Mouse (Mus musculus) limb, embryonic 14.5 days (tissue): Measurements from ENCODE around the gene Ccdc92b. TPM values are rescaled to one million over a fixed set of nuclear protein-coding genes. Genes with fewer than 3 reads are reported as not detected.
A peak's percentile ranks its signal among the peaks of the same experiment; 100 is the strongest.
"Not testable (repeated sequence)": the region's sequence is repeated elsewhere in the genome, so short reads cannot be mapped to it uniquely, and the experiment has no call there.

Source experiments
- ATAC-seq: fragments of 200-750 bp; cut with Nextera tagmentation; 2 replicates; pipeline ENCODE4 v1.8.0; 2017; ENCODE audit warnings: low read depth, moderate number of reproducible peaks, moderate TSS enrichment; ENCODE audit not compliant: low FRiP score
- DNase-seq: peaks from one replicate; pipeline ENCODE4 v3.0.0-alpha.2; 2015; ENCODE audit warnings: low spot score
- H3K27ac ChIP-seq: fragments of 300-500 bp; sonication (generic); replicated peaks from 2 replicates; pipeline ENCODE4 v1.5.1; 2014; ENCODE audit warnings: low read depth, mild to moderate bottlenecking, low read length, moderate library complexity, mixed read lengths
- H3K27me3 ChIP-seq: fragments of 300-500 bp; sonication (generic); 2 replicates; pipeline ENCODE4 v1.6.1; 2014; ENCODE audit warnings: low read length, mixed read lengths; ENCODE audit not compliant: control insufficient read depth, insufficient read depth
- H3K36me3 ChIP-seq: fragments of 300-500 bp; sonication (generic); 2 replicates; pipeline ENCODE4 v1.6.1; 2014; ENCODE audit warnings: mild to moderate bottlenecking, low read length, moderate library complexity, mixed read lengths; ENCODE audit not compliant: control insufficient read depth, insufficient read depth
- H3K4me1 ChIP-seq: fragments of 300-500 bp; sonication (generic); 2 replicates; pipeline ENCODE4 v1.6.1; 2014; ENCODE audit warnings: antibody characterized with exemption, low read length, mixed read lengths; ENCODE audit not compliant: control insufficient read depth, insufficient read depth
- H3K4me2 ChIP-seq: fragments of 300-500 bp; sonication (generic); replicated peaks from 2 replicates; pipeline ENCODE4 v1.6.1; 2014; ENCODE audit warnings: low read depth, mild to moderate bottlenecking, low read length, moderate library complexity; ENCODE audit not compliant: severe bottlenecking
- H3K4me3 ChIP-seq: fragments of 300-500 bp; sonication (generic); replicated peaks from 2 replicates; pipeline ENCODE4 v1.5.1; 2014; ENCODE audit warnings: low read length
- H3K9ac ChIP-seq: fragments of 300-500 bp; sonication (generic); 2 replicates; pipeline ENCODE4 v1.6.1; 2014; ENCODE audit warnings: mild to moderate bottlenecking, low read depth, low read length, moderate library complexity; ENCODE audit not compliant: severe bottlenecking
- H3K9me3 ChIP-seq: fragments of 300-500 bp; sonication (generic); 2 replicates; pipeline ENCODE4 v1.6.1; 2016; ENCODE audit warnings: low read length; ENCODE audit not compliant: control insufficient read depth
- POLR2A ChIP-seq: fragments of 200-500 bp; IDR thresholded peaks from 2 replicates; pipeline ENCODE4 v1.8.0; 2012; ENCODE audit warnings: inconsistent platforms, mild to moderate bottlenecking, moderate library complexity, borderline replicate concordance; ENCODE audit not compliant: insufficient read depth, insufficient read length; ENCODE audit errors: extremely low read depth
- WGBS: fragments of 180-500 bp; shearing (Covaris S2); extraction: QIAGEN DNeasy Blood & Tissue Kit; methylation state at CpG from one replicate; pipeline ENCODE4 v1.1.7; 2014; 5-methylcytosine and 5-hydroxymethylcytosine counted together
- polyA plus RNA-seq, 2 experiments: library from polyadenylated mRNA; depleted of rRNA in 1 of 2; stranded (reverse) in 1 of 2; unstranded in 1 of 2; fragments of >200 nt; fragmentation: Nextera tagmentation in 1 of 2; extraction: Ambion mirVana in 1 of 2; gene quantifications; 2 replicates each; pipeline versions ENCODE4 v1.2.1 to v1.2.3; 2012 to 2014

The Ccdc92b gene
- polyA plus RNA-seq, 2 experiments: 0.36 to 0.50 TPM

- Histone ChIP-seq H3K4me2 (no peak overlapping the region), H3K9me3 (no peaks in the 10 kb centered on the region), H3K36me3 (no peaks in the 10 kb centered on the region), H3K27ac (no peak overlapping the region), H3K4me3 (no peak overlapping the region), H3K27me3 (no peaks in the 10 kb centered on the region), H3K9ac (no peak overlapping the region), H3K4me1 (no peaks in the 10 kb centered on the region)
- 78% methylated on average over 3 of the region's 3 CpGs for WGBS
- ATAC-seq (no peak), DNase-seq (no peak)
- TF ChIP-seq POLR2A: no peak
Measured at GRCm38 (mm10) chr11:74577068-74577467, 42.3 kb upstream of the Ccdc92b start.

GRCm38 (mm10) chr11:74581333-74581732 lies 38.1 kb upstream of the Ccdc92b start:
- H3K27ac ChIP-seq, H3K4me3 ChIP-seq, DNase-seq, ATAC-seq, H3K9ac ChIP-seq, H3K4me2 ChIP-seq, H3K9me3 ChIP-seq, H3K4me1 ChIP-seq, H3K27me3 ChIP-seq, H3K36me3 ChIP-seq: not testable (repeated sequence)
- WGBS: 47% methylated on average over 4 of the region's 4 CpGs

- Histone ChIP-seq H3K4me1 (no peaks in the 10 kb centered on the region), H3K27ac (no peak overlapping the region), H3K4me2 (no peak overlapping the region), H3K4me3 (no peak overlapping the region), H3K9me3 (no peaks in the 10 kb centered on the region), H3K36me3 (no peaks in the 10 kb centered on the region), H3K9ac (no peak overlapping the region), H3K27me3 (no peaks in the 10 kb centered on the region)
- DNase-seq (no peak), ATAC-seq (no peak)
- no peak for TF ChIP-seq POLR2A
- WGBS: 64% methylated on average over 3 of the region's 3 CpGs
Measured at GRCm38 (mm10) chr11:74582464-74582863, 36.9 kb upstream of the Ccdc92b start.

- Histone ChIP-seq H3K4me3 (no peak overlapping the region), H3K27ac (no peak overlapping the region), H3K9ac (no peak overlapping the region), H3K36me3 (no peaks in the 10 kb centered on the region), H3K4me2 (no peak overlapping the region), H3K27me3 (peaks cover 12% of the 10 kb centered on the region), H3K4me1 (no peaks in the 10 kb centered on the region), H3K9me3 (no peaks in the 10 kb centered on the region)
- DNase-seq: no peak
- ATAC-seq: no peak
- TF ChIP-seq POLR2A: no peak
- 70% methylated on average over 7 of the region's 7 CpGs for WGBS
Measured at GRCm38 (mm10) chr11:74583824-74584349, 35.5 kb upstream of the Ccdc92b start.

GRCm38 (mm10) chr11:74584946-74585723 lies 34.3 kb upstream of the Ccdc92b start:
- Histone ChIP-seq H3K36me3 (no peaks in the 10 kb centered on the region), H3K4me3 (no peak overlapping the region), H3K9me3 (no peaks in the 10 kb centered on the region), H3K4me2 (no peak overlapping the region), H3K27me3 (peaks cover 25% of the 10 kb centered on the region), H3K27ac (no peak overlapping the region), H3K9ac (no peak overlapping the region), H3K4me1 (no peaks in the 10 kb centered on the region)
- ATAC-seq: no peak
- WGBS: 63% methylated on average over 10 of the region's 10 CpGs
- no peak for TF ChIP-seq POLR2A
- DNase-seq: peak; percentile 23
